Mouse (Mus musculus) cerebellum, adult 2 months (tissue): ENCODE data around the gene Farsb.

Experiments
- CTCF ChIP-seq: fragments of 200-500 bp; IDR thresholded peaks from 2 replicates; pipeline ENCODE4 v1.5.1; 2011; ENCODE audit warnings: low read depth, mild to moderate bottlenecking, control low read depth, low read length, moderate library complexity, borderline replicate concordance; ENCODE audit not compliant: insufficient read depth
- POLR2A ChIP-seq: fragments of 200-500 bp; IDR thresholded peaks from 2 replicates; pipeline ENCODE4 v1.6.1; 2011; ENCODE audit warnings: low read length, control low read depth, borderline replicate concordance; ENCODE audit not compliant: insufficient read depth

DNA sequence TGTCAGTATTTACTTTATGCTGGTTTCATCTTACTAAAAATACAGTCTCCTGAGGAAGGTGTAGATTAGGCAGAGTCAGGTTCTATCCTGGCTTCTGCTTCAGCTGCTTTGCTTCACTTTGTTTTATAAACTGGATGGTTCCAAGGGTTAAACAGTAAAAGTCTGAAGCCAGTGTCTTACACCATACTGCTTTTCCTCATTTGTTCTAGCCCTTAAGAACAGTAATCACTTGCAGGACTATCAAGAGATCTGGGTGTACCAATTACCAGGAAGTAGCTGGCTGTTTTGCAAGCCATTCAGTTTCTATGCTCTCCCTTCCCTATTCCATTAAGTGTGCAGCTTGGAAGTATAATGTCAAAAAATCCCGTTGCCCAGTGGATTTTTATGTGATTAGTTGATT is 18.4 kb upstream of the Farsb start:
- TF ChIP-seq CTCF, result no peak
- no peak for TF ChIP-seq POLR2A
